Mouse (Mus musculus) G1E (cell line): ENCODE data around the gene Marco. TPM values are rescaled to one million over a fixed set of nuclear protein-coding genes. Genes with fewer than 3 reads are reported as not detected.

ENCODE experiments used
- ATAC-seq: 2 replicates; pipeline ENCODE4 v1.8.0; 2016; ENCODE audit warnings: mild to moderate bottlenecking; ENCODE audit not compliant: insufficient number of reproducible peaks, poor library complexity, low FRiP score, severe bottlenecking; ENCODE audit errors: extremely low read depth
- DNase-seq: peaks from one replicate; pipeline ENCODE4 v3.0.0; 2012; ENCODE audit warnings: low spot score
- H3K27me3 ChIP-seq: 2 replicates; pipeline ENCODE4 v1.6.1; 2012; ENCODE audit warnings: mild to moderate bottlenecking, low read length, inconsistent platforms; ENCODE audit not compliant: insufficient read depth
- H3K36me3 ChIP-seq: replicated peaks from 2 replicates; pipeline ENCODE3; 2012; ENCODE audit warnings: mild to moderate bottlenecking, inconsistent platforms
- H3K4me1 ChIP-seq: 2 replicates; pipeline ENCODE4 v1.6.1; 2012; ENCODE audit warnings: low read depth, low read length, inconsistent platforms, mixed read lengths; ENCODE audit not compliant: insufficient read depth
- H3K4me3 ChIP-seq: 2 replicates; pipeline ENCODE4 v1.5.1; 2012; ENCODE audit warnings: low read depth, mild to moderate bottlenecking, inconsistent platforms, low read length, moderate library complexity, mixed read lengths
- H3K9me3 ChIP-seq: replicated peaks from 2 replicates; pipeline ENCODE4 v1.6.1; 2012; ENCODE audit warnings: inconsistent platforms
- CTCF ChIP-seq: IDR thresholded peaks from 2 replicates; pipeline ENCODE4 v1.5.1; 2012; ENCODE audit warnings: low read depth, low read length, inconsistent platforms, mixed read lengths
- GATA1 ChIP-seq: IDR thresholded peaks from 2 replicates; pipeline ENCODE4 v1.6.1; 2012; ENCODE audit warnings: borderline replicate concordance, low read length, inconsistent platforms, mixed read lengths
- GATA2 ChIP-seq: IDR thresholded peaks from 2 replicates; pipeline ENCODE4 v1.6.1; 2012; ENCODE audit warnings: low read depth, low read length, inconsistent platforms, borderline replicate concordance
- POLR2AphosphoS5 ChIP-seq: IDR thresholded peaks from 2 replicates; pipeline ENCODE4 v1.6.1; 2012; ENCODE audit warnings: low read depth, low read length, inconsistent platforms; ENCODE audit not compliant: insufficient replicate concordance
- TAL1 ChIP-seq: conservative IDR thresholded peaks from 2 replicates; pipeline ENCODE4 v1.6.1; 2012; ENCODE audit warnings: low read depth, low read length, inconsistent platforms, mixed read lengths
- polyA plus RNA-seq: library from polyadenylated mRNA; stranded (reverse); fragments of >175 nt; gene quantifications from 2 replicates; pipeline ENCODE4 v1.2.3, GENCODE M21; 2012
- total RNA-seq, 2 experiments: library from RNA; stranded (forward) in 1 of 2; stranded (reverse) in 1 of 2; fragments of 200-1000 nt in 1 of 2; fragments of >200 nt in 1 of 2; fragmentation: Nextera tagmentation in 1 of 2; gene quantifications; 2 replicates each; pipeline ENCODE4 v1.2.3; 2014 to 2017

Gene Marco
- total and polyA plus RNA-seq, 3 experiments, result 0.11 TPM; not detected in 2

DNA sequence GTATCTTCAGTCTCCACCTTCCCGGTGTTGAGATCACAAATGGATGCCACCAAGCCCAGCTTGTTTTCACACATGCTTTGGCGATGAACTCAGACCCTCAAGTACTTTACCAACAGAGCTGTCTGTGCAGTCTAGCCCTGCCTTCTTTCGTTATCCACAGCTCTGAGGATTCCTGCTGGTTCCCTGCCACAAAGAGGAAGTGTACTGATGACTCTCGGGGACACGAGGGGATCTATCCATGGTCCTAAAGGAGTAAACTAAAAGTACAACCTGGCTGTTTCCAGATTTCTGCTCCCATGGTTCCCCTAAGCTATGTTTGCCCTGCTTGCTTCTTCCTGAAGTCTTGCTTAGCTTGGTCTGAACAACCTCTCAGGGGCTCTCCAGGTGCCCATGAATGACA lies 23.9 kb downstream of the Marco start:
- TF ChIP-seq CTCF (no peak), GATA1 (no peak), TAL1 (no peak), GATA2 (no peak), POLR2AphosphoS5 (no peak)
- Histone ChIP-seq H3K4me3 (no peak overlapping the region), H3K27me3 (no peaks in the 10 kb centered on the region), H3K36me3 (no peaks in the 10 kb centered on the region), H3K9me3 (peaks cover 85% of the 10 kb centered on the region), H3K4me1 (no peaks in the 10 kb centered on the region)
- DNase-seq, result no peak
- ATAC-seq, result no peak

DNA sequence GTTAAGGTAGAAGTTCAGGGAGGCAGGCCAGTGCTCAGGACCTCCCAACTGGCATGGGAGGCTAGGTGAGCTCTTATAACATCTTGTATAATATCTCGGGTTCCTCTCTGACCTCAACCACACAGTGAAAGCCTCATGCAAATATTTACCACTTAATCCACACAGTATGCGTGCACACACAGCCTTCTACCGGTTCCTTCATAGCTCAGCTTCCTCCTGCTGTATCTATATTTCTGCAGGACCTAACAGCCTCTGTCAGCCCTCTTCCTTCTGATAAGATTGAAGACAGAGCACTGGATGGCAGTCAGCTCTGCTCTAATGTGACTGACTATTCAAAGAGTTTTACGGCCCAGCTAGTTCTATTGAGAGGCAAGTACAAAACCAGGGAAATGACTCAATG lies 30.0 kb downstream of the Marco start:
- Histone ChIP-seq H3K27me3 (no peaks in the 10 kb centered on the region), H3K36me3 (no peaks in the 10 kb centered on the region), H3K4me1 (no peaks in the 10 kb centered on the region), H3K4me3 (no peak overlapping the region), H3K9me3 (peaks cover 77% of the 10 kb centered on the region)
- no peak for TF ChIP-seq TAL1
- TF ChIP-seq GATA2, result no peak
- DNase-seq, result no peak
- no peak for ATAC-seq

DNA sequence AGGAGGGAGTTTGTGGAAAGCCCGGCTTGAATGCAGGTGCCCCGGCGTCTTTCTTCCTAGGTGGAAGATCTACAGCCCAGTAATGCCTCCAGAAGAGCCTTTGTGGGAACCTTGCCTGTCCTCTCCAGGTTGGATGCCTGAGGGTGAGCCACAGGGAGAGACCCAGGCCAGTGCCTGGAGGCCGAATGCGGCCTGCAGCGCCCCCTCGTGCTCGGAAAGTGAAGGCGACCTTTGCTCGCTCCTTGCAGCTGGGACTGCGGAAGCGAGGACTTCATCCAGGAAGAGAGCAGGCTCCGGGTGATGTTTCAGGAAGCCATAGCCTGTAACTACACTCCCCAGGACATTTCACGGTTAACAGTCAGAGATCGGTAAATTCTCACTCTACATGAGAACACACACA lies 35.9 kb downstream of the Marco start:
- Histone ChIP-seq H3K4me3 (no peak overlapping the region; the same call in 1 of the 2 replicates), H3K27me3 (no peaks in the 10 kb centered on the region; the same call in 1 of the 2 replicates), H3K4me1 (no peaks in the 10 kb centered on the region), H3K36me3 (no peaks in the 10 kb centered on the region), H3K9me3 (peaks cover 79% of the 10 kb centered on the region)
- ATAC-seq (no peak), DNase-seq (no peak)
- TF ChIP-seq GATA2 (no peak), CTCF (no peak), TAL1 (no peak), GATA1 (no peak), POLR2AphosphoS5 (no peak)

DNA sequence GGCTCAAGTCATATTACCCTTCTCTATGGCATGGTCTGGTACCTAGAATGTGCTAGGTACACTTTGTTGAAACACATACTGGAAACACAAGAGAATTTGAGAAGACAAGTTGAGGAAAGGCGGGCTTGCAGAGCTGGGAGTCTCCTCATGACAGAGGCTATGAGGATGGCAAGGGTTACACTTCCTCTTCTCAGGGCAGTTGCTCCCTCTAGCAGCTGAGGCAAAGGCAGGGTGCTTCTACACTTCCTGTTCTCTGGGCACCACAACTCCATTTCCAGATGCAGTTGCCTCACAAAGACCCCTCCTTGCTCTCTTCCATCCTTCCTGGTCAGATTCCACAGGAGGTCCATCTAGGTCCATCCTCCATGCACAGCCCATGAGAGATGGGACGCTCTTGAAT lies 37.5 kb downstream of the Marco start:
- no peak for DNase-seq
- Histone ChIP-seq H3K4me3 (no peak overlapping the region), H3K4me1 (no peaks in the 10 kb centered on the region), H3K27me3 (no peaks in the 10 kb centered on the region; the same call in 1 of the 2 replicates), H3K9me3 (peaks cover 83% of the 10 kb centered on the region), H3K36me3 (no peaks in the 10 kb centered on the region)
- ATAC-seq, result no peak
- no peak for TF ChIP-seq GATA1
- TF ChIP-seq CTCF, result no peak
- no peak for TF ChIP-seq GATA2
- TF ChIP-seq TAL1, result no peak
- TF ChIP-seq POLR2AphosphoS5, result no peak

DNA sequence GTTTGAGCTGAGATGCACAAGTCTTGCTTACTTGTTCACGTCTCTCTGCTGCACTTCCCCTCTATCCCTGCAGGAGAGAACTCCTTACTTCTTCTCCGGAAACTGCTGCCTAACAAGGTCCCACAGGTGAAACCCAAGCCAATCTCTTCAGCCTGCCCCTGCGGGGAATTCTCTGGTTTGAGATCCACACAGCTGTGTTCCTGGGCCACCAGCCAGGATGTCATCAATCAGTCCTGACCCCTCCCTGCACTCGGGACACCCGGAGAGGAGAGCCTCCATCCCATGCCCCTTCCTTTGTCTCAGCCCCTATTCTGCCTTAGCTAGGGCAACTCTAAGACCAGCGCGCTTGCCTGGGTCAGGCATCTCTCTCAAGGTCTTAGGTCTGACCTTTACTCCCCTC lies 38.1 kb downstream of the Marco start:
- TF ChIP-seq GATA1 (no peak), POLR2AphosphoS5 (no peak), CTCF (no peak), GATA2 (no peak), TAL1 (no peak)
- H3K27me3 ChIP-seq, result no peaks in the 10 kb centered on the region; the same call in 1 of the 2 replicates
- no peaks in the 10 kb centered on the region for H3K36me3 ChIP-seq
- no peaks in the 10 kb centered on the region for H3K4me1 ChIP-seq
- H3K4me3 ChIP-seq, result no peak overlapping the region
- H3K9me3 ChIP-seq, result peaks cover 85% of the 10 kb centered on the region
- ATAC-seq, result no peak
- no peak for DNase-seq

DNA sequence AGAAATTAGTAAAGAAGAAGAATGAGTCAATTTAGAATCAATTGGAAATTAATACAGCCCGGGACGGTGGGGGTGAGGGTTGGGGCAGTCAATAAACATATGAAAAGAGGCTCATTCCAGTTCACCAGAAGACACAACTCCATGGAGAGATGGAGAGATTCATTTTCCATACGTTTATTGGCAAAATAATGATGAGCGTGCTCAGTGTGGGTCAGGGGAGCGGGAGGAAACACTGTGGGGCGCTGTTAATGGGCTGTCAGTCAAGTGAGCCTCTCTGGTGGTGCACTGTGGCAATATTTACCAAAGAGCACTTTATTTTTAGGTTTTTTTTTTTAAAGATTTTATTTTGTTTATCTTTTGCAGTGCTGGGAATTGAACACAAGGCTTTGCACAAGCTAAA lies 45.8 kb downstream of the Marco start:
- peaks cover 77% of the 10 kb centered on the region for H3K9me3 ChIP-seq
- ATAC-seq (no peak), DNase-seq (no peak)
- H3K36me3 ChIP-seq, result no peaks in the 10 kb centered on the region
- H3K4me1 ChIP-seq, result no peaks in the 10 kb centered on the region
- H3K27me3 ChIP-seq, result no peaks in the 10 kb centered on the region
- H3K4me3 ChIP-seq, result no peak overlapping the region
- TF ChIP-seq GATA2 (no peak), TAL1 (no peak), POLR2AphosphoS5 (no peak), CTCF (no peak), GATA1 (no peak)

DNA sequence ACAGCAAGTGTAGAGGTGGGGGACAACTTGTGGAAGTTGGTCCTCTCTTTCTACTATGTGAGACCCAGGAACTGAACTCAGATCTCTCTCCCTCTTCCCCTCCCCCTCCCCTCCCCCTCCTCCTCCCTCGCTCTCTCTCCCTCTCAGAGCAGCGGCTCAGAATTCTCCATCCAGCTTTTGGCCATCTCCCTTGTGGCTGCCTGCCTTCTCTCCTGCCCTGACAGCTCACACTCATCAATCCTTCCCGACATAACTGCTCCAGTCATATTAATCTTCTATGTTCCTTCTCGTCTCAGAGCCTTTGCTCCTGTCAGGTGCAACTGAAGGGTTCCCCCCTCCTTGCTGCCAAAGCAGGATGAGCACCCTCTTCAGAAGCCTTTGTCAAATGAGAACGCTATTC lies 46.3 kb downstream of the Marco start:
- Histone ChIP-seq H3K4me1 (no peaks in the 10 kb centered on the region), H3K4me3 (no peak overlapping the region), H3K9me3 (peaks cover 72% of the 10 kb centered on the region), H3K27me3 (no peaks in the 10 kb centered on the region), H3K36me3 (no peaks in the 10 kb centered on the region)
- no peak for ATAC-seq
- TF ChIP-seq CTCF, result no peak
- no peak for TF ChIP-seq GATA1
- no peak for TF ChIP-seq POLR2AphosphoS5
- no peak for TF ChIP-seq TAL1
- TF ChIP-seq GATA2, result no peak
- DNase-seq, result no peak
